Mouse (Mus musculus): ENCODE data around the gene Eloa. TPM values are rescaled to one million over a fixed set of nuclear protein-coding genes. Genes with fewer than 3 reads are reported as not detected.

Eloa gene
- polyA plus RNA-seq, 1 experiment from 2014 or later: 41.0 TPM

DNA sequence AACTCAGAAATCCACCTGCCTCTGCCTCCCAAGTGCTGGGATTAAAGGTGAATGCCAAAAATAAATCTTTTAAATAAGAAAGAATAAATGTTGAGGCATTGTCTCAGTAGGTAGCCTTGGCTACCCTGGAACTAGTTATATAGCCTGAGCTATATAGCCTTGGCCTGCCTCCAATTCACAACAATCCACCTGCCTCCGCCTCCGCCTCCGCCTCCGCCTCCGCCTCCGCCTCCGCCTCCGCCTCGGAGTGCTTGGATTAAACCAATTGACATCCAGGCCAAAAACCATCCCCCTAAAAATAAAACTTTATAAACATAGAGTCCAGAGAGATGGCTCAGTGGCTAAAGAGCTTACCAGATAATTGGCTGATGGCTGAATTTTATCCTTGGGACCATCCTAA, 1.4 kb upstream of the Eloa start:
- no peak overlapping the region for H3K9ac ChIP-seq (ENCODE audit: low read length)

DNA sequence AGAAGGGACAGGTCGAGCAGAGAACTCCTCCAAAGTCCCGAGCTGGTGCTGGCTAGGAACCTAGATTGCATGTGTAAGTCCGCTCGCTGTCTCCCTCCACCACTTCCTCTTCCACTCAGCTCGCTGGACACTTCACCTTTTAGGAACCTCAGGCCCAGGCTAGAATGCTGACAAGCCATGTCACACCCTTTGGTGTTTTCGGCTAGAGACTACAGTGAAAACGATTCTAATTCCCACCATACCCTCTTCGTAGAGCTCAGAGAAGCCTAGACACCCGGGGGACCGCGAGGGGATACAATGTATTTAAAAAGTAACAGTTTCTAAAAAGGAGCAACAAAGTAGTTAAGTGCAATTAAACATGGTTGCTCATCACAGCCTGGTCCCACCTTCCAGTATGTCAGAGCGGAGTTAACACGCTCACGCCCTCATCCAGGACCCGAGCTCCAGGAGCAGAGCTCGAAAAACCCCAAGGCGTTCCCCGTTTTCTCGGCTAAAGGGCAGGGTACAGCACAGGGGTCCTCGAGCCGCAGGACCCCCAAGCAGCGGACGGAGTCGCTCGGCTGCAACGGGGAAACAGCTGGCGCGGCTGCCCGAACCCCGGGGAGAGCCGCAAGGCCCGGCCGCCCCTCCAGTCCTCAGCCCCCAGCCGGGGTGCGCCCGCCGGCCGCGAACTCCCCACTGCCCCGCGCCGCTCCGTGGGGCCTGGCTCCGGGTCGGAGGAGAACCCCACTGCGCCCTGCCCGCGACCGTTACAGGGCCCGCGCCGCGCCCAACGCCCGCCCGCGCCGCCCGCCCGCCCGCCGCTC, 617 bp downstream of the Eloa start:
- Histone ChIP-seq H3K9ac (ENCODE audit: low read length) (peak overlapping the region; percentile 99), H3K9me3 (replicated peaks; ENCODE audit: control insufficient read depth, low read length) (no peaks in the 10 kb centered on the region), H3K4me1 (ENCODE audit: control insufficient read depth, insufficient read depth, low read length) (peaks cover 5% of the 10 kb centered on the region; the same call in 1 of the 2 replicates), H3K4me3 (replicated peaks; ENCODE audit: low read length) (peak overlapping the region; percentile 99), H3K36me3 (ENCODE audit: control insufficient read depth, insufficient read depth, low read length) (no peaks in the 10 kb centered on the region), H3K4me2 (ENCODE audit: low read depth, low read length) (peak overlapping the region; percentile 90), H3K27me3 (ENCODE audit: control insufficient read depth, insufficient read depth, low read length) (no peaks in the 10 kb centered on the region), H3K27ac (ENCODE audit: low read length) (peak overlapping the region; percentile 82)
- peak; percentile 69 for ATAC-seq (ENCODE audit: insufficient read depth, low FRiP score)
- under 1% methylated on average over 51 of the region's 62 CpGs for WGBS

More for the DNA sequence above, 1.4 kb upstream of the Eloa start:
- Histone ChIP-seq H3K4me3 (replicated peaks; ENCODE audit: low read length) (no peak overlapping the region), H3K9me3 (replicated peaks; ENCODE audit: control insufficient read depth, low read length) (no peaks in the 10 kb centered on the region), H3K27ac (ENCODE audit: low read length) (no peak overlapping the region), H3K36me3 (ENCODE audit: control insufficient read depth, insufficient read depth, low read length) (no peaks in the 10 kb centered on the region), H3K27me3 (ENCODE audit: control insufficient read depth, insufficient read depth, low read length) (no peaks in the 10 kb centered on the region), H3K4me1 (ENCODE audit: control insufficient read depth, insufficient read depth, low read length) (peaks cover 5% of the 10 kb centered on the region; the same call in 1 of the 2 replicates), H3K4me2 (ENCODE audit: low read depth, low read length) (no peak overlapping the region)
- WGBS: 95% methylated on average over 9 of the region's 9 CpGs
- no peak for ATAC-seq (ENCODE audit: insufficient read depth, low FRiP score)

DNA sequence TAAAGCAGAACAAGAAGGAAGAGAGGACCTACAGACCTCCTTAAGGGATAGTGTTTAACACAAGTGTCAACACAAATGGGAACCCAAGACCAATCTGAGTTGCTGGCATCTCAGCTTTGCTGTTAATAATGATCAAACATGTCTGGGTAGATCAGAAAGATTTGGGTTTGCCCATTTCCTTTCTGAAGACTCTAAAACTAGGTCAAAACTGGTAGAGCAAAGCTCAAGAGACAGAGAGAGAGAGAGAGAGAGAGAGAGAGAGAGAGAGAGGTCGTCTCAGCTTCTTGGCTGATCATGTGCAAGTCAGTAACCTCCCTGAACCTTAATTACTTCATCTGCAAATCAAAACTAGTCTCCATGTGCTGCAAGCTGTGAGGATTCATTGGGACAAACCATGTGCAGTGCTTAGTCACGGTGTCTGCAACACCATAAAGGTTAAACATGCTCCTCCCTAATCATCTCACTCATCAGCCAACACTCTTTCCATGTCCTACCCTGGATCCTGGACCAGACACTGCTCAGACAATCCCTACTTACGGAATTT, 5.4 kb downstream of the Eloa start:
- ATAC-seq (ENCODE audit: insufficient read depth, low FRiP score): no peak
- no peaks in the 10 kb centered on the region for H3K9me3 ChIP-seq (replicated peaks; ENCODE audit: control insufficient read depth, low read length)
- 78% methylated on average over 3 of the region's 3 CpGs for WGBS
- H3K9ac ChIP-seq (ENCODE audit: low read length): no peak overlapping the region
- H3K4me1 ChIP-seq (ENCODE audit: control insufficient read depth, insufficient read depth, low read length): peaks cover 5% of the 10 kb centered on the region; the same call in 1 of the 2 replicates
- no peak overlapping the region for H3K4me2 ChIP-seq (ENCODE audit: low read depth, low read length)
- no peaks in the 10 kb centered on the region for H3K27me3 ChIP-seq (ENCODE audit: control insufficient read depth, insufficient read depth, low read length)
- no peak overlapping the region for H3K27ac ChIP-seq (ENCODE audit: low read length)
- H3K36me3 ChIP-seq (ENCODE audit: control insufficient read depth, insufficient read depth, low read length): no peaks in the 10 kb centered on the region
- no peak overlapping the region for H3K4me3 ChIP-seq (replicated peaks; ENCODE audit: low read length)

DNA sequence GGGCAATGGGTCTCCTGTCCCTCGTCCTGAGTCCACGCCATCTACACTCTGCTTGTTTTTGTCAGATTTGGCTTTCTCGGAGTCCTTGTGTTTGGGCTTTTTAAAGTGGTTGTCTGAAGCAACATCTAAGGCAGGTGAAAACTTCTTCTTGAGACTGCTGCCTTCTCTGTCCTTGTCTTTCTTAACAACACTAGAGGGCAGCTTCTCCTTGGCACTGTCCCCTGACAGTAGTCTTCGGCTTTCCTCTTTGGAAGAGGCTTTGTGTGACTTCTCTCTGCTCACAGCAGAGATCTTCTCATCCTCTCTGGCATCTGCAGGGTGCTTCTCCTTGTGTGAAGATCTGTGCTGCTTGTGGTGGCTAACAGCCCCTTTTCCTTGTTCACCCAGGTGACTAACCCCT, 11.0 kb downstream of the Eloa start:
- Histone ChIP-seq H3K27me3 (ENCODE audit: control insufficient read depth, insufficient read depth, low read length) (no peaks in the 10 kb centered on the region), H3K36me3 (ENCODE audit: control insufficient read depth, insufficient read depth, low read length) (peaks cover 16% of the 10 kb centered on the region; the same call in 1 of the 2 replicates), H3K27ac (ENCODE audit: low read length) (no peak overlapping the region), H3K9ac (ENCODE audit: low read length) (no peak overlapping the region), H3K4me1 (ENCODE audit: control insufficient read depth, insufficient read depth, low read length) (no peaks in the 10 kb centered on the region), H3K4me2 (ENCODE audit: low read depth, low read length) (no peak overlapping the region), H3K4me3 (replicated peaks; ENCODE audit: low read length) (no peak overlapping the region), H3K9me3 (replicated peaks; ENCODE audit: control insufficient read depth, low read length) (no peaks in the 10 kb centered on the region)
- WGBS: 84% methylated on average over 4 of the region's 4 CpGs
- ATAC-seq (ENCODE audit: insufficient read depth, low FRiP score): no peak

DNA sequence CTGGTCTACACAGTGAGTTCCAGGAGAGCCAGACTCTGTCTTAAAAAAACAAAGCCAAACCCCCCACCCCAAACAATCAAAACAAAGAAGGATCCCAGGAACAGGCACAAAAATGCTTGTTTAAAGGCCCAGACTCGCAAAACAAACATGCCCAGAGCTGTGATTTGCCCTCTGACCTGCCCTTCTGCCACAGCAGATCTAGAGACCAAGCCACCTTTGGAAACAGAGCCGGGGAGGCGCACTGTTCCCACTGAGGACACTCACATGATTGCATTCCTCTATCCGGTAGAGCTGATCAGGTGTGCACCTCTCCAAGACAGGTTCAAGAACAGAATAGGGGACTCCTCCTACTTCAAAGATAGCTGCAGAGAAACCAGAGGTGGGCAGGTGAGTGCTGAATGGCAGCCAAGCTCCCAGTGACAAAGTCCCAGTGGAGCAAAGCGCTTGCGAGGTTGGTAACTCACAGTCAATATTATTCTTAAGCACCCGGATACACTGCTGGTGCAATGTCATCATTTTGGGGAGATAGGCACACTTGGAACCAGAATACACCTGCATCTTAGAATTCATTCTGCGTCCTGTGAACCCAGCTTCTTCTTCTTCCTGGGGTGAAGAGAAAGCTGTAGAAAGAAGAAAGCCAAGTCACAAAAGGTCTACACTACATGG, 12.6 kb downstream of the Eloa start:
- Histone ChIP-seq H3K27me3 (ENCODE audit: control insufficient read depth, insufficient read depth, low read length) (no peaks in the 10 kb centered on the region), H3K27ac (ENCODE audit: low read length) (no peak overlapping the region), H3K4me1 (ENCODE audit: control insufficient read depth, insufficient read depth, low read length) (no peaks in the 10 kb centered on the region), H3K36me3 (ENCODE audit: control insufficient read depth, insufficient read depth, low read length) (peaks cover 27% of the 10 kb centered on the region), H3K9ac (ENCODE audit: low read length) (no peak overlapping the region), H3K4me2 (ENCODE audit: low read depth, low read length) (no peak overlapping the region), H3K9me3 (replicated peaks; ENCODE audit: control insufficient read depth, low read length) (no peaks in the 10 kb centered on the region), H3K4me3 (replicated peaks; ENCODE audit: low read length) (no peak overlapping the region)
- ATAC-seq (ENCODE audit: insufficient read depth, low FRiP score): no peak
- WGBS: 79% methylated on average over 8 of the region's 8 CpGs

DNA sequence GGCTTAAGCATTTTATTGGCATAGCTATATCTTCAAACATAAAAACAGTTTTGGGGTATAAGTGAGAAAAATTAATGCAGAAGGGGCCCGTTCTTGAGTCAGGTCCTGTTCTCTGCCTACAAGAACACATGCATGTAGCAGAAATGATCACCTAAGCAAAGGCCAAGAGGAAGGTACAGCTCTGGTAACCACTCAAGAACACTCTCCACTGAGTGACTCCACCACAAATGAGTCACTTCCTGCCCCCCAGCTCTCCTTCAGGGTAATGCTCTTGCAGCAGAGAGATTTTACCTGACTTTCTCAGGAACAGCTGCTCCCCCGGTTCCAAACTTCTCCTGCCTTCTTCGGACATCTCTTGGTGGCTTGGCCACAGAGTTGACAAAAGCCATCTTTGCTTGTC, 14.7 kb downstream of the Eloa start:
- Histone ChIP-seq H3K27me3 (ENCODE audit: control insufficient read depth, insufficient read depth, low read length) (no peaks in the 10 kb centered on the region), H3K4me3 (replicated peaks; ENCODE audit: low read length) (no peak overlapping the region), H3K4me2 (ENCODE audit: low read depth, low read length) (no peak overlapping the region), H3K9ac (ENCODE audit: low read length) (no peak overlapping the region), H3K4me1 (ENCODE audit: control insufficient read depth, insufficient read depth, low read length) (no peaks in the 10 kb centered on the region), H3K9me3 (replicated peaks; ENCODE audit: control insufficient read depth, low read length) (no peaks in the 10 kb centered on the region), H3K36me3 (ENCODE audit: control insufficient read depth, insufficient read depth, low read length) (peaks cover 30% of the 10 kb centered on the region), H3K27ac (ENCODE audit: low read length) (no peak overlapping the region)
- 87% methylated on average over 3 of the region's 3 CpGs for WGBS
- no peak for ATAC-seq (ENCODE audit: insufficient read depth, low FRiP score)

DNA sequence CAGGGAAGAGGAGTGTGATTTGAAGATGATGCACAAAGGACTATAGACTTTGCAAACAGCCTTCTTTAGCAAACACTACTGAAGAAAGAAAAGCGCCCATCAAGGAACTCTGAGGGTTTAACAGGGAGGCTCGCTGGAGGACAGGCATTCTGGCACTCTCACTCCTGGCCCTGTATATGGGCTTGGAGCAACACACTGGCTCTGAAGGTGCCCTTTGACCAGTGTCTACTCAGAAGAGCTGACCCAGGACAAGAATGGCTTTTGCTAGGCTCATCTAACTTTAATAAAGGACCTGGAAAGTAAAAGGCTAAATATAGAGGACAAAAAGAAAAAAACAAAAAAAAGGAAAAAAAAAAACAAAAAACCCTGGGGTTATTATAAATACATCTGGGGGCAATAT, 16.6 kb downstream of the Eloa start:
- H3K4me2 ChIP-seq (ENCODE audit: low read depth, low read length): no peak overlapping the region
- ATAC-seq (ENCODE audit: insufficient read depth, low FRiP score): no peak
- no peak overlapping the region for H3K4me3 ChIP-seq (replicated peaks; ENCODE audit: low read length)
- 76% methylated on average over 2 of the region's 2 CpGs for WGBS
- H3K9me3 ChIP-seq (replicated peaks; ENCODE audit: control insufficient read depth, low read length): no peaks in the 10 kb centered on the region
- no peaks in the 10 kb centered on the region for H3K27me3 ChIP-seq (ENCODE audit: control insufficient read depth, insufficient read depth, low read length)
- peaks cover 27% of the 10 kb centered on the region for H3K36me3 ChIP-seq (ENCODE audit: control insufficient read depth, insufficient read depth, low read length)
- no peak overlapping the region for H3K27ac ChIP-seq (ENCODE audit: low read length)
- no peak overlapping the region for H3K9ac ChIP-seq (ENCODE audit: low read length)
- H3K4me1 ChIP-seq (ENCODE audit: control insufficient read depth, insufficient read depth, low read length): no peaks in the 10 kb centered on the region

DNA sequence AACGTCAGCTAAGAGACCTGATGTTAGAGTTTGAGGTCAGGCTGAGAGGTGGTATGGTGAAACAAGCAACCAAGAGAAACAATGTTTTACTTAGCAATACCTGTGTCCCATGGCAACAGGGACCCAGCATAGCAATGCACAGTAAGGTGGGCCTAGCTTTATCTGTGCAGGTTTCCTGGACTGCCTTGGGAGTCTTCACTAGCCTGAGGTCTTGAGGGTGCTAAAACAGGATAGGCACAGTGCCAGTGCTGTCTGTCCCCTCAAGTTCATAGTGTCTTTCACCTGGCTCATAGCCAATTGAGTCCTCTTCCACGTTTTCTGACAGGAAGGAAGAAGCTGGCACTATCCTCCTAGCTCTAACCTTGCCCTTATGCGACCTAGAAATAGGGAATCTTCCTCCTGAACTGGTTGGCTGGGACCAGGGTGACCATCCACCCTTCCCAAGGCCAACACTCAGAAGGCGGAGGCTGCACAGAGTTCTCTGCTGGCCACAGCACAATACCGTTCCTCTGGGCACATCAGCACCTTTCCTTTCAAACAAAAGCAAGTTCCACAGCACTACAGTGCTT, 17.4 kb downstream of the Eloa start:
- H3K4me1 ChIP-seq (ENCODE audit: control insufficient read depth, insufficient read depth, low read length): no peaks in the 10 kb centered on the region
- no peak overlapping the region for H3K27ac ChIP-seq (ENCODE audit: low read length)
- no peaks in the 10 kb centered on the region for H3K9me3 ChIP-seq (replicated peaks; ENCODE audit: control insufficient read depth, low read length)
- H3K27me3 ChIP-seq (ENCODE audit: control insufficient read depth, insufficient read depth, low read length): no peaks in the 10 kb centered on the region
- H3K4me3 ChIP-seq (replicated peaks; ENCODE audit: low read length): no peak overlapping the region
- H3K9ac ChIP-seq (ENCODE audit: low read length): no peak overlapping the region
- H3K4me2 ChIP-seq (ENCODE audit: low read depth, low read length): no peak overlapping the region
- 86% methylated on average over 5 of the region's 5 CpGs for WGBS
- ATAC-seq (ENCODE audit: insufficient read depth, low FRiP score): no peak
- peaks cover 25% of the 10 kb centered on the region for H3K36me3 ChIP-seq (ENCODE audit: control insufficient read depth, insufficient read depth, low read length)

DNA sequence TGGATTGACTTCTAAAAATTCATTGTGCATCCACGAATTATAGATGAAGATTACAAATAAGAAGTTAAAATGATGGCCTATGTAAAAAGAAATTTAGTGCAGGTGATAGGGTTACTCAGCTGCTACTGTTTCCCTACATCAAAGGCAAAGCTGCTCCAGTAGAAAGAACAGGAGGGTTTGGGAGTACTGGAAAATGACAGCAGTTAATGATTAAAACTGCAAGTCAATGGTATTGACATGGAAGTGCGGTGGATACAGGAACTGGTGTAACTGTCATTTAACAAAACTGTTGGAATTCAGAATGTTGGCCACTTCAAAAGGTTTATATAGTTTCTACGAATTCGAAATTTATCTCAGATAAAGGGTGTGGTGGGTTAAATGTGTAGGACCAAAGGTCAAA, 26.4 kb downstream of the Eloa start:
- H3K4me3 ChIP-seq (replicated peaks; ENCODE audit: low read length): no peak overlapping the region
- H3K27me3 ChIP-seq (ENCODE audit: control insufficient read depth, insufficient read depth, low read length): no peaks in the 10 kb centered on the region
- H3K9ac ChIP-seq (ENCODE audit: low read length): no peak overlapping the region
- no peak overlapping the region for H3K4me2 ChIP-seq (ENCODE audit: low read depth, low read length)
- no peak for ATAC-seq (ENCODE audit: insufficient read depth, low FRiP score)
- H3K36me3 ChIP-seq (ENCODE audit: control insufficient read depth, insufficient read depth, low read length): no peaks in the 10 kb centered on the region
- WGBS: 81% methylated on average over 4 of the region's 4 CpGs
- H3K9me3 ChIP-seq (replicated peaks; ENCODE audit: control insufficient read depth, low read length): peaks cover 3% of the 10 kb centered on the region; the same call in 1 of the 2 replicates
- H3K27ac ChIP-seq (ENCODE audit: low read length): no peak overlapping the region
- H3K4me1 ChIP-seq (ENCODE audit: control insufficient read depth, insufficient read depth, low read length): no peaks in the 10 kb centered on the region
